Mouse (Mus musculus) activated CD4-positive, CD25-positive, alpha-beta regulatory T cell, adult 4 months (primary cell): ENCODE data around the gene Sapcd1. TPM values are rescaled to one million over a fixed set of nuclear protein-coding genes. Genes with fewer than 3 reads are reported as not detected.
A peak's percentile ranks its signal among the peaks of the same experiment; 100 is the strongest.
"Not testable (repeated sequence)": the region's sequence is repeated elsewhere in the genome, so short reads cannot be mapped to it uniquely, and the experiment has no call there.

Experiments used
- ATAC-seq: one replicate; pipeline ENCODE4 v1.8.0; 2017
- polyA plus RNA-seq, 2 experiments: library from polyadenylated mRNA; unstranded; fragments of 100-300 nt; shearing (Covaris generic); gene quantifications; one replicate each; pipeline ENCODE4 v1.2.1; 2017

Sapcd1 gene
- polyA plus RNA-seq, 2 experiments from 2014 or later, result 1.8 to 2.1 TPM

DNA sequence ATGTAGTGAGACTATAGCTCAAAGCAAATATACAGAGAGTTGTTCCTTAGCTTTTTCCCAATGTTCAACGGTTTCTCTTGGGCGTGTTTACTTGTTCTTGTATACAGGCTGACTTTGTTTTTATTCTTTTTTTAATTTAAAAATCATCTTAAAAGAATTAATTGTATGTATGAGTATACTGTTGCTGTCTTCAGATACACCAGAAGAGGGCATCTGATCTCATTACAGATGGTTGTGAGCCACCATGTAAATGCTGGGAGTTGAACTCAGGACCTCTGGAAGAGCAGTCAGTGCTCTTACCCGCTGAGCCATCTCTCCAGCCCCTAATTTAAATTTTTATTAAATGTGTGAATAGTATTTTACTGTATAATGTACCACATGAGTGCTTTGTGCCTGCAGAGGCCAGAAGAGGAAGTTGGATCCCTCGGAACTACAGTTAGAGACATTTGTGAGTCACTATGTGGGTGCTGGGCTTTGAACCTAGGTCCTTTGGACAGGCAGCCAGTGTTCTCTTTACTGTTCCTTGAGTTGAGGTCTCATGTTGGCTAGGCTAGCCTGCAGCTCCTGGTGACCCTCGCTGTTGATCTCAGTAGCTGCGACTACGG is 20.3 kb downstream of the Sapcd1 start:
- ATAC-seq, result no peak

DNA sequence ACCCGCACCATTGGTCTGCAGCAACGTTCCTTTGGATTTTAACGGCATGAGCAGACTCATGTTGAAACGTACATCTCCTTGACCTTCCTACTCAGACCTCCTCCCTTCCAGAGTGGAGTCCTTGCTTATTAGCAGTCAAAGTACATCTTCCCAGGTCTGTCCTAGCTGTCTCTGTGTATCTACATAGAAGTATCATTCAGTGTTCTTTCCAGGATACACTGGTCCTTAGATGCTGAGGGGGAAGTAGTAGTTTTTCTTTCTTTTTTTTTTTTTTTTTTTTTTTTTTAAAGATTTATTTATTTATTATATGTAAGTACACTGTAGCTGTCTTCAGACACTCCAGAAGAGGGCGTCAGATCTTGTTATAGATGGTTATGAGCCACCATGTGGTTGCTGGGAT is 21.9 kb downstream of the Sapcd1 start:
- not testable (repeated sequence) for ATAC-seq

DNA sequence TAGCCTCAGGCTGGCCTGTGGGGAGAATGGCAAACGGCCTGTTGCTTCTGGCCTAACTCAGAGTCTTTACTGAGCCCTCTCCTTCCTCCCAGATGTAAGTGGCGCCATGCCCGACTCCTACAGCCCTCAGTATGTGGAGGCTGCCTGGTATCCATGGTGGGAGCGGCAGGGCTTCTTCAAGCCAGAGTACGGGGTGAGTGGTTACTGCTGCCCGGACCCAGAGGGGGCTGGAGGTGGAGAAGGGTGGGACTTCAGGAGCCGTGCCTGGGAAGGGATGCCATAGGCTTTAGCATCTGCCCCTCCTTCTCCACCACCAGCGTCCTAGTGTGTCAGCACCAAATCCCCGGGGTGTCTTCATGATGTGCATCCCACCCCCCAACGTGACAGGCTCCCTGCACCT is 22.7 kb downstream of the Sapcd1 start:
- ATAC-seq, result no peak

DNA sequence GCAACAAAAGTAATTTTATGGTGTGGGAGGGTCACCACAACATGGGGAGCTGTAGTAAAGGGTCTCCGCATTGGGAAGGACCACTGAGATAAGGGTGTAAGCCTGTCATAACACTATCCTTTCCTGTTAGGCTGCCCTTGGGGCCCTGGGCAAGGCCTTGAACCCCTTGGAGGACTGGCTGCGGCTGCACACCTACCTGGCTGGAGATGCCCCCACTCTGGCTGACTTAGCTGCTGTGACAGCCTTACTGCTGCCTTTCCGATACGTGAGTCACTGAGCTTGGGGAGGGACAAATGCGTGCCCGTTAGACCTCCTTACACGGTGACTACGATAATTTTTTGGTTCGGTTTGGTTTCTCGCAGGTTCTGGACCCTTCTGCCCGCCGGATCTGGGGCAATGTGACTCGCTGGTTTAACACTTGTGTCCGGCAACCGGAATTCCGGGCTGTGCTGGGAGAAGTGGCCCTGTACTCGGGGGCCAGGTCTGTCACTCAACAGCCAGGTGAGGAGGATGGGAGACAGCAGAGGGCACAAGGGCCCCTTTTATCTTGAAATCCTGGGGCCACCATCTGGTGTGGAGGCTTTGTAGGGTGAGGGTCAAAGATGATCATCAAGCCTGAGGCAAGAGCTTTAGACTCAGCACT is 23.6 kb downstream of the Sapcd1 start:
- ATAC-seq, result no peak

DNA sequence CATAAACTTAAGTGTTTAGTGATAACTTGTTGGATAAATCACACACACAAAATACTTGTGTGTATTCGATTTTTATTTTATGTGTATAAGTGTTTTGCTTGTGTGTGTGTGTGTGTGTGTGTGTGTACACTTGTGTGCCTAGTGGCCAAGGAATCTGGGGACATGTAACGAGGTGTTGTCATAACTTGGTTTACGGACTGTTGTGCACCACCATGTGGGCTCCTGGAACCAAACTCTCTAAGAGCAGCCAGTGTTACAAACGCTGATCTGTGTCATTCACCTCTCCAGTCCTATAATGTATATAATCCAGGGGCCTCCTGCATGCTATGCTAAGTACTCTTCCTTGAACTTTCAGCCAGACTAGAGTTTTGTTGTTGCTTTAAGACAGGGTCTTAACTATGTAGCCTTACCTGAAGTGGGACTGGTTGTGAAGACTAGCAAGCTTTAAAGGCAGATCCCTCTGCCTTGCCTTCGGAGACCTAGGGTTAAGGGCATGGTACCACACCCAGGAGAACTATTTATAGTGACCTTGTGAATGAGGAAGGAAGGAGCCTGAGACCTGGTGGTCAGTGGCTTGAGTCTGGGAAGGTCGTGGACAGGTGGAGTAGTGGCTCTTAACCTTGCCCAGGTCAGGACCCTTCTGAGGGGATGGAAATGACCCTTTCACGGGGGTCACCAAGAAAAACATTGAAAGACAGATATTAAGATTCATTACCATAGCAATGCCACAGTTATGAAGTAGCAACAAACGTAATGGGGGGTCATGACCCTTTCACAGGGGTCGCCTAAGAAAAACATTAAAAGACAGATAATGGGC is 24.6 kb downstream of the Sapcd1 start:
- ATAC-seq, result no peak

DNA sequence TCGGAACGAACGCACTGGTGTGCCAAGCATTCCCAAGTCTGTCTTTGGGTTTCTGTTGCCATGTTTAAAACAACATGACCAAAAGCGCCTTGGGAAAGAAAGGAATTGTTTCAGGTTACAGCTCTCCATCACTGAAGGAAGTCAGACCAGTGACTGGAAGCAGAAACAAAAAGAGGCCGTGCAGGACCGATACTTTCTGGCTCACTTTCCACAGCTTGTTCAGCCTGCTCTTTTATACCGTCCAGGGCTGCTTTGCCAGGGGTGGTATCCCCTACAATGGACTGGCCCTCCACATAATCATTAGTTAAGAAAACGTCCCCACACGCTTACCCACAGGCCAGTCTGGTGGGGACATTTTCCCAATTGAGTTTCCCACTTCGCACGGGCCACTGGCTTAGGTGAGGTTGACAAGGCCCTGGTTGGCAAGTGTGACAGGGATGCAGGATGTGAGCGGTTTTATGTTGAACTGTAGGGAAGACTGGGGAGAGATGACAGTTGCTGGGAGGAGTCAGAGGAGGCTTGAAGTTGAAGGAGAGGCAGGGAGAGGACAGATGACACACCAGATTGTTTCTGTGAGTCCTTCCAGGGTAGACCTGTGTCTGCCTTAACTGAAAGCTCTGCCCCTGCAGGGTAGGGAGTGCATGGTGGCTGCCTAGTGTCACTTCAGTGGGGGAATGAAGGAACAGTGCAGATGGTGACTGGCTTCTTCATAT is 25.5 kb downstream of the Sapcd1 start:
- ATAC-seq, result no peak

DNA sequence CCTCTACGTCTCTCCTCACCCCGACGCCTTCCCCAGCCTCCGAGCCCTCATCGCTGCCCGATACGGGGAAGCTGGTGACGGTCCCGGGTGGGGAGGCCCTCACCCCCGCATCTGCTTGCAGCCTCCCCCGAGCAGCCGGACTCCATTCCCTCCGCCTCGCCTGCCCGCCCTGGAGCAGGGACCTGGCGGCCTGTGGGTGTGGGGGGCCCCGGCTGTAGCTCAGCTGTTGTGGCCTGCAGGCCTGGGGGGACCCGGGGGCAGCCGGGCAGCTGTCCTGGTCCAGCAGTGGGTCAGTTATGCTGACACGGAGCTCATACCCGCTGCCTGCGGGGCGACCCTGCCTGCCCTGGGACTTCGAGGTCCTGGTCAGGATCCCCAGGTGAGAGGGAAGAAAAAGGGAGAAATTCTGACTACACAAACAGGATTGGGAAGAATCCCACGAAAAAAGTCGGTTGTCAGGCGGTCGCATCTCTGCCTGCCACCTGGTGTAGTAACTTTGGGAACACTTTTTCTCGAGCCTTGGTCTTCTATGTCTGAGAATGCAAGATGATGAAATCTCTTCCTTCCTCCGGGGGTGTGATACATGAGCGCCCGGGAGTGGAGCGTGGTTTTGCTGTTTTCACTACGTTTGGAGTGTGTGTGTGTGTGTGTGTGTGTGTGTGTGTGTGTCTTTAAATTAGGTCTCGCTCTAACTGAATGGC is 26.2 kb downstream of the Sapcd1 start:
- peak; percentile 5 for ATAC-seq

DNA sequence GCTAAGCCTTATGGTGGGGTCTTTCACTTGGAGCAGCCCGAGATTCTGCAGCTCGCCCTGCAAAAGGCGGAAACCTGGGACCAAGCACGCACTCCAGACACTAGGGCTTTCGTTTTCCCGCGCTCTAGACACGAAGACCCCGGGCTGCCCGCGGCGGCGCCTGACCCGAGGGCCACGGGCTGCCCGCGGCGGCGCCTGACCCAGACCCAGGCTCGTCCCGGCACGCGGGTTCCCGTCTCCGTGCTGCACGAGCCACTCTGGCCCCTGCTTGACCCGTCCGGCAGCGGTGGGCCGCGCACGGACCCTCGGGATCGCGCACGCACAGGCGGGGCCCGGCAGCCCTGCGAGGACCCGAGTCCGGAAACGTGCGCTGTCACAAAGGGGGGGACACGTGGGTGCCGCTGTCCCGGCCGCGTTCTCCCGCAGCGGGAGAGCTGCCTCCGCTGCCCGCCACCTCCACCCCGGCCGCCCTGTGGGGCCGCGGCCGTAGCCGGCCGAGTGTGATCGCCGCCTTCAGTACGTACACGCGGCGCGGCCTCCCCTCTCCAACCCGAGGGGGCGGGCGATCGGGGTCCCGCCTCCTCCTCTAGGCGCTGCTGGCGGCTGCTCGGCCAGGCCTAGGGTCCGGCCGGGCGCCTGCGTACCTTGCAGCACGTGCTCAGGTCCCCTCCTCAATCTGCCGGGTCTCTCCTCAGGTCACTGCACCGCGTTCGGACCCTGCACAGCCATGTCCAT is 26.9 kb downstream of the Sapcd1 start, which contains the start of gene Vars:
Vars (plus strand) TSS at position 271 of the 735 bp plus-strand sequence.
- peak; percentile 59 for ATAC-seq

DNA sequence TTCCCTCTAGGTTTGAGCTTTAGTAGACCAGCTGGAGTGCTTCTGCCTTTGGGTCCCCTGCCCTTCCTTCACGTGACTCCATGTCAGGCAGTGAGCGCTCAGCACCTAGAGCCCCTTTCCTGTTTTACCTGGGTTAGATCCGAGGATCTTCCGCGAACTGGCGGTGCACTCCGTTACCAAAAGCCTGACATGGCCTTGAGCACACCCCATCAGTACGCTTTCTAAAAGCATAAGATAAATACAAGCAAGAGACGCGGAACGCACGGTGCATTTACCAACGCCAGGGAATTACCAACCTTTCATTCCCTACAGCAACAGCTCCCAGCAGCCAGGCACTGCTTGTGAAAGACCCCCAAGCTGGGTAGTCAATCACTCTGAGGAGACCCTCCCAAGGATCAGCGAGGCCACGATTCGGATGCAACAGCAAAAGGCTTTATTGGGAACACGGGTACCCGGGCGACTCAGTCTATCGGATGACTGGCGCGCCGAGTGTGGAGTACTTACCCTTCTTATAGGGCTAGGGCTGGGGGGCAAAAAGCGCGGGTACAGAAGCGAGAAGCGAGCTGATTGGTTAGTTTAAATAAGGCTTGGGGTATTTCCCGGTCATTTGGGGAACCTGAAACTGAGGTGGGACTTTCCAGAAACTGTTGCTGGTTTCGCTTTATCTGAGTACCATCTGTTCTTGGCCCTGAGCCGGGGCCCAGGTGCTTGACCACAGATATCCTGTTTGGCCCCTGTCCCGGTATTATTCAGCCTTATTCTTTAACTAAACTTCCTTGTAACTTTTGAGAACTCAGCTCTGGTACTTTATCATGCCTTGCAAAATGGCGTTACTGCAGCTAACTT is 27.7 kb downstream of the Sapcd1 start:
- ATAC-seq, result peak; percentile 32

DNA sequence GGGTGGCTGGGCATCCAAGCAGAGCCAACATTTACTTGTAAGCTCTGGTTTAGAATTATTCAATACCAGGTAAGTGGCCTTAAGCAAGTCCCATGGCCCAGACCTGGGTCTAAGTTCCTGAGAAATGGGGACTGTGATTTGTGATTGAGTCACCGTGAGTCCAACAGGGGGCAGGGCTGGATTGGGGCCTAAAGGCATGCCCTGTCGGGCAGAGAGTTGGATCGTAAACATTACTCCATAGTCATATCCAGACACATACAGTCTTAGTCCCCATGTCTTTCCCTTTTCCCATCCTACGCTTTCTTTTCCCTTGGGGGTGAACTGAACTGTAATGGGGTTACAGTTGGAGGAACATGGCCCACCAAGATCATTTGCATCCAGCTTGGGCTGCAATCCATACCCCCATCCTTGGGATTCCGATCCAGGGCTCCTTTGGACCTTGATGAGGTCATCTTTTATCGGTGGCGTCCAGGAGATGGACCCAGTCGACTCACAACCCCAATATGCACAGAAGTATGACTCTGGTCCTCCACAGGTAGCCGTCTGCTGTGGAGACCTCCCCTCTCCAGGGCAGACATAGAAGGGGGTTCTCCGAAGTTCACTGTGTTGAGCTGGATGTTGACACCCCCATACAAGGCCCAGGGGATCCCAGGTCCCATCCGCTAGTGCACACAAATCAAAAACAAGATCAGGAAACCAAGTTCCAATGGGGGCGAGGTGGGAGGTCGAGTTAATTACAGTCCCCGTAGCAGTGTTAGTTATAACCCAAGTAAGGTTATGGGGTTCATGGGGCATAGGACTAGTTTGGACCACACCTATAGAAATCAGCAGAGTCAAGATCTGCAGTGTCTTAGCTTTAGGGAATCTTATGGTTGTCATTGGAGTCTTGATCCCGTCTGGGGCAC is 29.0 kb downstream of the Sapcd1 start:
- no peak for ATAC-seq

DNA sequence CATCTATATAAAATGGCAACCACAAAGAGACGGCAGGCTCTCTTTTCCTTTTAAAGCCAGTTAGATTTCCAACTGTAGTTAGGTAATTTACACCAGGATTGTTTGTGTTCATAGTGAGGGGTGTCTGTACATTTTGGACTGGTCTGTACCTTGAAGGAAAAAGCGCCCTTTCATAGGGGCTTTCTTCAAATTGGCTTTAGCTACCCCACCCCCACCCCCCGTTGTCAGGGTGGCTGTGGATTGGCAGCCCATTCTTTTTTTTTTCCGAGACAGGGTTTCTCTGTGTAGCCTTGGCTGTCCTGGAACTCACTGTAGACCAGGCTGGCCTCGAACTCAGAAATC is 30.7 kb downstream of the Sapcd1 start:
- no peak for ATAC-seq

DNA sequence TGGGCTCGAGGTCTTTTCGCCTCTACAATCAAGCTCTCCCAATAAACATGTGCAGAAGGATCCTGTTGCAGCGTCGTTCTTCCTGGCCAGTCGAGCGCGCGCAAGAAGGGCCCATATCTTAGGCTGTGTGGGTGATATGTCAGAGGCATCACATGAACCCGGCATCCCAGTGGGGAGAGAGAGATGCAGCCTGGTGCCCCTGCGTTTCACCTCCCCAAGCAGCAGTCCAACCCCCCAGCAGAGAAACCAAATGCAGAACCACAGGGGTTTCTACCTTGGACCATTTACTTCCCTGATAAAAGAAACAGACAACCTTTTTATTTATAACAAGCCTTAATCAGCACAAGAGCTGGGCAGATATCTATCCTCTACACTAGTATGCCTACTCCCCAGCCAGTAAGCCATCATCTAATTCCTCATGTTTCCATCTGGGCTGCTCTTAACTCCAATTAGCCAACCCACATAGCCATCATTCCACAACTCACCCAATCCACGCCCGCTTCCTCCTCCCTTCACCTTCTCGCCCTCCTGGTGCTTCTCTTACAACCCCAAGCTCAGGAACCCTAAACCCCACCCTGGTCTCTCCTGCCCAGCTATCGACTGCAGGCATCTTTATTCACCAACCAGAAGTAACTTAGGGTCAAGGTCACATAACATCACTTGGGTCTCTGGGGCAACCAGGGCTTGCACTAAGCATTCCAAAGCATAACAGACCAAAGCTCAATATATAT is 31.2 kb downstream of the Sapcd1 start:
- ATAC-seq, result no peak

DNA sequence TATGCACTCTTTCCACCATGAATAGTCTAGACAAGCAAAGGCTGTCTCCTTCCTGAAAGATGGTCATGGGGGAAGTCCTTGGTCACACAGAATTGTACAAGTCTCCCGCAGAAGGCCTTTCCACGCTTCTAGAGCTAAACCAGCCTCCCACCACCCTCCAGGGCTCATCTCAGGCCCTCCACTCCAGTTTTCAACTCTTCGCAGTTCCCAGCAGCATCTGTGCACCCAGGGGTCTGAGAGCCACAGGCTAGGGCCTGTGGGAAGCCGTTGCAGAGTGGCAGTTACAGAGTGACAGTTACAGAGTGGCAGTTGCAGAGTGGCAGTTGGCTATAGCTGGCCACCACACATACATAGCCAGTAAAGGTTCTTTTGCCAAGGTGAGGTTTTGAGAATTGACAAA is 31.9 kb downstream of the Sapcd1 start:
- not testable (repeated sequence) for ATAC-seq

DNA sequence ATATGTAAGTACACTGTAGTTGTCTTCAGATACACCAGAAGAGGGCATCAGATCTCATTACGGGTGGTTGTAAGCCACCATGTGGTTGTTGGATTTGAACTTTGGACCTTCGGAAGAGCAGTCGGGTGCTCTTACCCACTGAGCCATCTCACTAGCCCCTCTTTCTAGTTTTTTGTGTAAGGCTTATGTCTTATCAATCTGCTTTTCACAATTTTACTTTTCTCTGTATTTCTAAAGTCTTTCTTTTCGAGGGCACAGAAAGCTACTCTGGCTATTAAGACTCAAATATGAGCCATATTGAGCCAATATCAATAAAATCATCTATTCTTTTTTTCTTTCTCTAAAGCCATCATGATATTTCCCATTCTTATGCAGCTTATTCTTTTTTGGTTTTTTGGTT is 32.6 kb downstream of the Sapcd1 start:
- not testable (repeated sequence) for ATAC-seq

DNA sequence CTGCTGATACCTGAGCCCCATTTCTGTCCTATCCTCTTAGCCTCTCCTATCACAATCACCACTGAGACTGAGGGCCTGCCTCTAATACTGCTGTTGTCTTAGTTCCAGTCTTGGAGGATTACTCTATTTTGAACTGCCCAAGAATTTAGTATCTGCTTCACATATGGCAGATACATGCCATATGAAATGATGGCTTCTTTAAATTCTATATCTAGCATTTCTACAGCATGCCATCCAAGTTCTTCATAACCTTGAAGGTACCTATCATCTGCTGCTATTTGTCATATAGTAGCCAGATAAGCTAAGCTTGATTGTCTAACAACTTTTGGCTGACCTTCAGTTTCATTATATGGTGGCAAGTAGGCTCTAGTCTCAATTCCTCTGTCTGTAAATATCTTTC is 33.1 kb downstream of the Sapcd1 start:
- ATAC-seq, result no peak

DNA sequence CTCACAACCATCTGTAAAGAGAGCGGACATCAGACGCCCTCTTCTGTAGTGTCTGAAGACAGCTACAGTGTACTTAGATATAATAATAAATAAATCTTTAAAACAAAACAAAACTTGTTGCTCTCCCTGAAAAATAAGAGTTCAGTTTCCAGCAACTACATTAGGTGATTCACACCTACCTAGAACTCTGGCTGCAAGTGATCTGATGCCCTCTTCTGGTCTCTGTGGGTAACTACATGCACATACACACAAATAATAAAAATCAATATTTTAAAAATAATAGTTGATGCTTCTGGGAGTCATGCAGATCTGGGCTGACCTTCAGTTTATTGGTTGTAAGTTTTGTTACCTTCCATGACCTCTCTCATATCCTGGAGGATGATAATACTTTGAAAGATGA is 43.6 kb downstream of the Sapcd1 start:
- no peak for ATAC-seq

DNA sequence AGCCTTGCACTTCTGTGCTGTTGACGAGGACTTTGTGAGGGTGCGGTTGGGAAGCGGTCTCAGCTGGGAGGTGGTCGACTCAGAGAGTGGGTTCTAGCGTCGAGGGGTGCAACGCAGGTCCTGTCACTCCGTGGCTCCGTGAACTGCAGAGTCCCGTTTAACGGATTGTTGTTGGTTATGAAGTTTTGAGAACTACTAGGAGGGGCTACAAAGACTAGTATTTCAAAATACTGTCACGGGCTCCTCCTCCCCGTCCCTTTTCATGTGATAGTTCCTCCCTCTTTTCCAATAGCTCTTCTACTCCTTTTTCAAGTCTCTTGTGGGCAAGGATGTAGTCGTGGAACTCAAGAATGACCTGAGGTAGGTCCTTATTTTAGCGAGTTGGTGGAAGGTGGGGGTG is 45.5 kb downstream of the Sapcd1 start:
- no peak for ATAC-seq

DNA sequence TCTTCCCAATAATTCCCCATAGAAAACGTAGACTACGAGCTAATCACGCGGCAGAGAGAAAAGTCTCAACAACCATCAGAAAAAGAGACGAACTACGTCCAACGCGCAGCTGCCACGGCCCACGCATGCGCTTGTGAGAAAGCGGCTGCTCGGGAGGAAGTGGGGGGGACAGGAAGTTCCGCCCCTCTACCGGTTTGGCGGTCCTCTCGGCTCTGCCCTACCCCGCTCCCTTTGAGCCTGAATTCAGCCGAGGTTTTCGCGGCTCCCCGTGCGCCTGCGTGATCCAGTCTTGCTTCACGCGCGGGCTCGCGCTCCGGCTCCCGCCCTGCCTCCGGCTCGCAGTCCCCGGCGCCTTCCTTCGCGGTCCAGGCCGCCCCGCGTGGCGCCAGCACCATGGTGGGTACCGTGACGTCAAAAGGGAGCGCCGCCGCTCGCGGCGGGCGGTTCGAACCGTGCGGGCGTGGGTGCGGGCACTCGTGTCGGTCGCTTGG is 46.1 kb downstream of the Sapcd1 start, which contains the start of gene Lsm2:
Lsm2 (plus strand) TSS at position 173 of the 491 bp plus-strand sequence.
- peak; percentile 86 for ATAC-seq

DNA sequence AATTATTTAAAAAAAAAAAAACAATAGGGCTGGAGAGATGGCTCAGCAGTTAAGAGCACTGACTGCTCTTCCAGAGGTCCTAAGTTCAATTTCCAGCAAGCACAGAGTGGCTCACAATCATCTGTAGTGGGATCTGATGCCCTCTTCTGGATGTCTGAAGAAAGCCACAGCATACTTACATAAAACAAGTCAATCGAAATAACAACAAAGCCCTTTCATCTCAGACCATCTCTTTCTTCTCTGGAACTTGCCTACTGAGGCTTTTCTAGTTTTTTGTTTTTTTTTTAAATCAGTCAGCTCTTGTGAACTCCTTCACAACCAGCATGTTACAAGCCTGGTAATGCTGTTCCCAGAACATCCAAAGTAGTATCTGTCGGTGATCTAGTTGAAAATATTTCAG is 47.2 kb downstream of the Sapcd1 start:
- peak; percentile 45 for ATAC-seq
